Mouse (Mus musculus) bone marrow, adult 2 months (tissue): ENCODE measurements around the gene Ubb. TPM values are rescaled to one million over a fixed set of nuclear protein-coding genes. Genes with fewer than 3 reads are reported as not detected.
A peak's percentile ranks its signal among the peaks of the same experiment; 100 is the strongest.

ENCODE experiments used
- H3K27ac ChIP-seq: fragments of 200-500 bp; 2 replicates; pipeline ENCODE4 v1.5.1; 2012; ENCODE audit warnings: low read depth, mild to moderate bottlenecking, control low read depth, inconsistent platforms, low read length; ENCODE audit not compliant: control insufficient read depth, poor library complexity, insufficient read depth
- H3K4me1 ChIP-seq: fragments of 200-500 bp; 2 replicates; pipeline ENCODE4 v1.6.1; 2011; ENCODE audit warnings: low read length; ENCODE audit not compliant: control insufficient read depth, insufficient read depth
- H3K4me3 ChIP-seq: fragments of 200-500 bp; replicated peaks from 2 replicates; pipeline ENCODE3; 2011; ENCODE audit warnings: mild to moderate bottlenecking, low read depth, low read length, control low read depth; ENCODE audit not compliant: control insufficient read depth
- CTCF ChIP-seq: fragments of 200-500 bp; IDR thresholded peaks from 2 replicates; pipeline ENCODE4 v1.5.1; 2011; ENCODE audit warnings: low read length, control low read depth; ENCODE audit not compliant: control insufficient read depth, insufficient read depth
- POLR2A ChIP-seq: fragments of 200-500 bp; IDR thresholded peaks from 2 replicates; pipeline ENCODE4 v1.6.1; 2011; ENCODE audit warnings: low read depth, mild to moderate bottlenecking, control low read depth, low read length, borderline replicate concordance; ENCODE audit not compliant: control insufficient read depth
- WGBS: fragments of 180-500 bp; shearing (Covaris S2); methylation state at CpG from one replicate; pipeline ENCODE4 v1.1.7; 2018; 5-methylcytosine and 5-hydroxymethylcytosine counted together
- polyA plus RNA-seq: library from polyadenylated mRNA; stranded (reverse); fragments of >200 nt; gene quantifications from 2 replicates; pipeline ENCODE4 v1.2.4, GENCODE M21; 2011; ENCODE audit warnings: low replicate concordance; ENCODE audit not compliant: missing spikeins, insufficient read depth, insufficient read length

The Ubb gene
- polyA plus RNA-seq, 1 experiment = 467 TPM

GRCm38 (mm10) chr11:62587034-62587433, 36.1 kb downstream of the Ubb start:
- no peak overlapping the region for H3K27ac ChIP-seq
- H3K4me1 ChIP-seq = 0 out of 2 replicates have a peak, but pooled peaks cover 1% of the 10 kb centered on the region
- TF ChIP-seq CTCF = no peak
- no peak for TF ChIP-seq POLR2A
- 73% methylated on average over 5 of the region's 5 CpGs for WGBS
- H3K4me3 ChIP-seq = no peak overlapping the region

GRCm38 (mm10) chr11:62589391-62589790, 38.4 kb downstream of the Ubb start:
- 91% methylated on average over 10 of the region's 10 CpGs for WGBS
- H3K4me3 ChIP-seq = no peak overlapping the region
- no peak for TF ChIP-seq CTCF
- TF ChIP-seq POLR2A = no peak
- no peak overlapping the region for H3K27ac ChIP-seq
- 0 out of 2 replicates have a peak, but pooled peaks cover 1% of the 10 kb centered on the region for H3K4me1 ChIP-seq

- 89% methylated on average over 2 of the region's 2 CpGs for WGBS
- TF ChIP-seq POLR2A (no peak), CTCF (no peak)
- no peaks in the 10 kb centered on the region for H3K4me1 ChIP-seq
- H3K27ac ChIP-seq = no peak overlapping the region
- H3K4me3 ChIP-seq = no peak overlapping the region
Measured at GRCm38 (mm10) chr11:62591026-62591425, 40.1 kb downstream of the Ubb start.

GRCm38 (mm10) chr11:62591904-62592575, 41.1 kb downstream of the Ubb start:
- no peak overlapping the region for H3K27ac ChIP-seq
- WGBS = 85% methylated on average over 8 of the region's 8 CpGs

GRCm38 (mm10) chr11:62598571-62598970, 47.6 kb downstream of the Ubb start:
- 83% methylated on average over 4 of the region's 4 CpGs for WGBS
- TF ChIP-seq CTCF (no peak), POLR2A (no peak)
- Histone ChIP-seq H3K27ac (no peak overlapping the region), H3K4me3 (no peak overlapping the region), H3K4me1 (no peaks in the 10 kb centered on the region)

More at GRCm38 (mm10) chr11:62591904-62592575, 41.1 kb downstream of the Ubb start:
- Histone ChIP-seq H3K4me1 (no peaks in the 10 kb centered on the region), H3K4me3 (no peak overlapping the region)
- TF ChIP-seq CTCF = no peak
- no peak for TF ChIP-seq POLR2A

GRCm38 (mm10) chr11:62601732-62602618, 51.0 kb downstream of the Ubb start:
- no peak for TF ChIP-seq POLR2A
- no peak for TF ChIP-seq CTCF
- WGBS = 13% methylated on average over 17 of the region's 17 CpGs

More at GRCm38 (mm10) chr11:62601732-62602618, 51.0 kb downstream of the Ubb start:
- Histone ChIP-seq H3K4me1 (no peaks in the 10 kb centered on the region; the same call in 1 of the 2 replicates), H3K4me3 (peak overlapping the region; percentile 80), H3K27ac (peak overlapping the region; percentile 95)

Other genes starting within 250 kb of the Ubb start
- 1.8 and 5.3 TPM in 2 replicates for gene Pigl, start 92.7 kb upstream of the Ubb start, polyA plus RNA-seq
- gene Ncor1, start 92.6 kb upstream of the Ubb start, polyA plus RNA-seq = 82.8 and 172 TPM in 2 replicates
- 20.9 and 22.2 TPM in 2 replicates for gene Cenpv, start 11.9 kb upstream of the Ubb start, polyA plus RNA-seq
- gene Trpv2, start 23.3 kb downstream of the Ubb start, polyA plus RNA-seq = 10.0 and 22.0 TPM in 2 replicates
- 0.49 and 2.5 TPM in 2 replicates for gene Lrrc75a, start 97.4 kb downstream of the Ubb start, polyA plus RNA-seq
- 5.2 and 6.8 TPM in 2 replicates for gene Mmgt2, start 97.5 kb downstream of the Ubb start, polyA plus RNA-seq
- 0.66 and 2.3 TPM in 2 replicates for gene Zfp287, start 180.7 kb downstream of the Ubb start, polyA plus RNA-seq
- gene Gm10428, start 201.9 kb downstream of the Ubb start, polyA plus RNA-seq = not detected in 2 replicates
- gene Zfp286, start 238.3 kb downstream of the Ubb start, polyA plus RNA-seq = 1.9 and 2.6 TPM in 2 replicates